Mouse (Mus musculus) MEL (cell line): ENCODE measurements around the gene Rab11fip5.

Experiments used
- CHD1 ChIP-seq: IDR thresholded peaks from 2 replicates; pipeline ENCODE4 v1.6.1; 2012; ENCODE audit warnings: low read depth, mild to moderate bottlenecking, inconsistent platforms, low read length, improper control_type of control experiment
- CTCF ChIP-seq, 3 experiments: IDR thresholded peaks in 2 of 3; conservative IDR thresholded peaks in 1 of 3; 2 replicates each; pipeline ENCODE4 v1.5.1; 2011 to 2012; ENCODE audit warnings: low read length in 3 of 3, low read depth in 2 of 3, mild to moderate bottlenecking in 2 of 3, improper control_type of control experiment in 1 of 3, inconsistent platforms in 1 of 3, mixed read lengths in 1 of 3, moderate library complexity in 1 of 3; ENCODE audit not compliant: control insufficient read depth in 1 of 3, insufficient read depth in 1 of 3, poor library complexity in 1 of 3, severe bottlenecking in 1 of 3
- GATA1 ChIP-seq: IDR thresholded peaks from 2 replicates; pipeline ENCODE4 v1.6.1; 2011; ENCODE audit warnings: low read depth, low read length, improper control_type of control experiment
- KAT2A ChIP-seq: conservative IDR thresholded peaks from 2 replicates; pipeline ENCODE4 v1.6.1; 2012; ENCODE audit warnings: low read depth, low read length, improper control_type of control experiment, inconsistent platforms
- POLR2A ChIP-seq, 2 experiments: IDR thresholded peaks; 2 replicates each; pipeline ENCODE4 v1.6.1; 2011 to 2012; ENCODE audit warnings: low read length in 2 of 2, mild to moderate bottlenecking in 2 of 2, control low read depth in 1 of 2, improper control_type of control experiment in 1 of 2, low read depth in 1 of 2, moderate library complexity in 1 of 2; ENCODE audit not compliant: control insufficient read depth in 1 of 2, insufficient read depth in 1 of 2, poor library complexity in 1 of 2
- POLR2AphosphoS5 ChIP-seq: IDR thresholded peaks from 2 replicates; pipeline ENCODE4 v1.6.1; 2012; ENCODE audit warnings: low read depth, borderline replicate concordance, mild to moderate bottlenecking, inconsistent platforms, low read length, moderate library complexity, mixed read lengths
- ZNF384 ChIP-seq: IDR thresholded peaks from 2 replicates; pipeline ENCODE4 v1.6.1; 2012; ENCODE audit warnings: low read depth, mild to moderate bottlenecking, inconsistent platforms, low read length, improper control_type of control experiment

GRCm38 (mm10) chr6:85314064-85314798, 60.2 kb downstream of the Rab11fip5 start:
- no peak for TF ChIP-seq POLR2A (IDR thresholded peaks at IDR 0.05; ENCODE audit: control insufficient read depth in 1 of 2, insufficient read depth in 1 of 2, low read depth in 1 of 2, low read length in 2 of 2, poor library complexity in 1 of 2)
- TF ChIP-seq ZNF384 = no peak
- no peak for TF ChIP-seq CTCF (IDR thresholded peaks at IDR 0.05 in 2 of 3, conservative IDR thresholded peaks at IDR 0.05 in 1 of 3; ENCODE audit: control insufficient read depth in 1 of 3, insufficient read depth in 1 of 3, low read depth in 2 of 3, low read length in 3 of 3, poor library complexity in 1 of 3, severe bottlenecking in 1 of 3)
- TF ChIP-seq KAT2A = no peak
- no peak for TF ChIP-seq GATA1
- TF ChIP-seq CHD1 = no peak
- no peak for TF ChIP-seq POLR2AphosphoS5
